Mouse (Mus musculus) ES-Bruce4 (cell line): ENCODE data around the gene Hsf4. TPM values are rescaled to one million over a fixed set of nuclear protein-coding genes. Genes with fewer than 3 reads are reported as not detected.

ENCODE experiments used
- H3K27ac ChIP-seq: 2 replicates; pipeline ENCODE4 v1.5.1; 2012; ENCODE audit warnings: low read length, inconsistent platforms; ENCODE audit not compliant: insufficient read depth
- H3K27me3 ChIP-seq: 2 replicates; pipeline ENCODE4 v1.6.1; 2012; ENCODE audit warnings: mild to moderate bottlenecking, low read length, inconsistent platforms; ENCODE audit not compliant: control insufficient read depth, poor library complexity, insufficient read depth, severe bottlenecking
- H3K36me3 ChIP-seq: 2 replicates; pipeline ENCODE4 v1.6.1; 2012; ENCODE audit warnings: inconsistent platforms, mild to moderate bottlenecking, low read length, moderate library complexity; ENCODE audit not compliant: control insufficient read depth, poor library complexity, insufficient read depth, severe bottlenecking
- H3K4me1 ChIP-seq: one replicate; pipeline ENCODE4 v1.8.1; 2011; ENCODE audit warnings: low read length; ENCODE audit not compliant: control insufficient read depth, insufficient read depth
- H3K4me3 ChIP-seq: 2 replicates; pipeline ENCODE4 v1.5.1; 2011; ENCODE audit warnings: low read depth, mild to moderate bottlenecking, low read length
- H3K9ac ChIP-seq: 2 replicates; pipeline ENCODE4 v1.6.1; 2012; ENCODE audit warnings: low read depth, mild to moderate bottlenecking, inconsistent platforms; ENCODE audit not compliant: poor library complexity, severe bottlenecking
- H3K9me3 ChIP-seq: replicated peaks from 2 replicates; pipeline ENCODE4 v1.6.1; 2012; ENCODE audit warnings: mild to moderate bottlenecking, low read length, inconsistent platforms; ENCODE audit not compliant: control insufficient read depth, poor library complexity, insufficient read depth, severe bottlenecking
- CTCF ChIP-seq: IDR thresholded peaks from one replicate; pipeline ENCODE4 v1.8.1; 2011; ENCODE audit warnings: low read depth, low read length
- EP300 ChIP-seq: IDR thresholded peaks from 2 replicates; pipeline ENCODE4 v1.6.1; 2011; ENCODE audit warnings: low read depth, low read length; ENCODE audit not compliant: insufficient read depth
- POLR2A ChIP-seq: IDR thresholded peaks from one replicate; pipeline ENCODE4 v1.8.1; 2011; ENCODE audit warnings: low read length; ENCODE audit not compliant: insufficient read depth
- polyA plus RNA-seq: library from polyadenylated mRNA; stranded (reverse); fragments of >200 nt; gene quantifications from 2 replicates; pipeline ENCODE4 v1.2.4, GENCODE M21; 2011; ENCODE audit warnings: low read depth; ENCODE audit not compliant: missing spikeins, insufficient read depth, insufficient read length

Gene Hsf4
- polyA plus RNA-seq, 1 experiment, result 1.1 TPM

DNA sequence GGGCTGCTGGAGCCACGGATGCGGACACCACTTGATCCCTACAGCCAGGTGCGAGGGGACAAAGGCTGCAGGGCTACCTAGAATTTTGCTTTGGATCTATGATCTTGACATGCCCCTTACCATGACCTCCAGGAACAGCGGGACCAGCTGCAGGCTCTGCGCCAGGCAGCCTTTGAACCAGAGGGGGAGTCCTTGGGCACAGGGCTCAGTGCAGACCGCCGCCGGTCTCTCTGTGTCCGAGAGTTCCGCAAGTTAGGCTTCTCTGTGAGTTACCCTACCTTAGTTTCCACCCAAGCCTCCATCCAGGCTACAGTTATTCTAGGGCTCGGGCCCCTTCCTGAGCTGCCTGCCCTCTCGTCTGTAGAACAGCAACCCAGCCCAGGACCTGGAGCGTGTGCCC is 38.1 kb downstream of the Hsf4 start:
- Histone ChIP-seq H3K9ac (no peak overlapping the region), H3K4me3 (no peak overlapping the region), H3K27ac (no peak overlapping the region), H3K9me3 (no peaks in the 10 kb centered on the region), H3K4me1 (peaks cover 3% of the 10 kb centered on the region), H3K27me3 (no peaks in the 10 kb centered on the region), H3K36me3 (peaks cover 24% of the 10 kb centered on the region)
- no peak for TF ChIP-seq CTCF

DNA sequence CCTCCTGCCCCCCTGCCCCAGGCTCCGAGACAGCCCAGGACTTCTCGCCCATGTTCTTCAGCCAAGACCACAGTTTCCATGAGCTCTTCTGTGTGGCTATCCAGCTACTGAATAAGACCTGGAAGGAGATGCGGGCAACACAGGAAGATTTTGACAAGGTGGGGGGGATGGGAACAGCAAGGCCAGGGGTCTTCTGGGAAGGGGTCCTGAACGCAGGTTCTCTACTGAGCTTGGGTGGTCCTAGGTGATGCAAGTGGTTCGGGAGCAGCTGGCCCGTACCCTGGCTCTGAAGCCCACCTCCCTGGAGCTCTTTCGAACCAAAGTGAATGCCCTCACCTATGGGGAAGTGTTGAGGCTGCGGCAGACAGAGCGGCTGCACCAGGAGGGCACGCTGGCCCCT is 38.8 kb downstream of the Hsf4 start:
- Histone ChIP-seq H3K9me3 (no peaks in the 10 kb centered on the region), H3K36me3 (peaks cover 18% of the 10 kb centered on the region), H3K27ac (no peak overlapping the region), H3K9ac (no peak overlapping the region), H3K4me3 (no peak overlapping the region), H3K27me3 (no peaks in the 10 kb centered on the region), H3K4me1 (peaks cover 3% of the 10 kb centered on the region)
- TF ChIP-seq CTCF, result no peak
- TF ChIP-seq EP300, result no peak
- no peak for TF ChIP-seq POLR2A

DNA sequence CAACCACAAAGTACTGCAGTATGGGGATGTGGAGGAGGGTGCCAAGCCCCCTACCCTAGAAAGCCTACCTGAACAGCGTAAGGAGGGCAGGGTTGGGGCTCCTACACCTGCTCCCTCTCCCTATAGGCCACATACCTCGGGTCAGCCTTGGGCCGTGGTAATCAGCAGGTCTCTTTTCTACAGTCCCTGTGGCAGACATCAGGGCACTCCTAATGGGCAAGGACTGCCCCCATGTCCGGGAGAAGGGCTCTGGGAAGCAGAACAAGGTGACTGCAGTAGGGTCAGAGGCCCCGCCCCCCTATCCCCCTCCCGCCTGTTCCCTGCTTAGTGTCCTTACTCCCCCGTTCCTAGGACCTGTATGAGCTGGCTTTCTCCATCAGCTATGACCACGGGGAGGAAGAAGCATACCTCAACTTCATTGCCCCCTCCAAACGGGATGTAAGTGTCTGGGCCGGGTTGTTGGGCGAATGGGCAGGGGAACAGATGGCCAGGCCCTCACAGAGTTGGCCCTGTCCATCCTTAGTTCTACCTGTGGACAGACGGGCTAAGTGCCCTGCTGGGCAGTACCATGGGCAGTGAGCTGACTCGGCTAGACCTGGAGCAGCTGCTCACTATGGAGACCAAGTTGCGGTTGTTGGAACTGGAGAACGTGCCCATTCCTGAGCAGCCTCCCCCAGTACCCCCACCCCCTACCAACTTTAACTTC is 39.7 kb downstream of the Hsf4 start:
- H3K4me1 ChIP-seq, result peaks cover 3% of the 10 kb centered on the region
- no peak overlapping the region for H3K4me3 ChIP-seq
- TF ChIP-seq CTCF, result no peak
- TF ChIP-seq POLR2A, result no peak
- TF ChIP-seq EP300, result no peak
- no peaks in the 10 kb centered on the region for H3K27me3 ChIP-seq
- H3K9ac ChIP-seq, result no peak overlapping the region
- H3K9me3 ChIP-seq, result no peaks in the 10 kb centered on the region
- H3K27ac ChIP-seq, result no peak overlapping the region
- peaks cover 10% of the 10 kb centered on the region for H3K36me3 ChIP-seq

DNA sequence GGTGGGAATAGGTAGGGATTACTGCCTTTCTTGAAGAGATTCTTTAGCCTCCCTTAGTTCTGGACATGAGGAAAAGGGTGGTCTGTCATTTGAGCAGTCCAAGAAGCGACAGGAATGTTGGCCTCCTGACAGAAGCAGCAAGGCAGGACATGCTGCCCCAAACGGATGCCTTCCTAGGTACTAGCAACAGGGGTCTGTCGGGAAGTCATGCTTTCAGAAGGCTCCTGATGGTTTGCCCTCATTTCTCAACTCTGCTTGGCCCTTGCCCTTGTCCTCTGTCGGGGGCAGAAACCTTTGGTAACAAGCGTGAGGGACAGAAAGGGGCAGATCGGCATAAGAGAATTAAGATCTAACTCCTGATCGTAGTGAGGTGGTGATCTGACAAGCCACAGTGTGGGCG is 40.5 kb downstream of the Hsf4 start:
- H3K27me3 ChIP-seq, result no peaks in the 10 kb centered on the region
- H3K4me1 ChIP-seq, result no peaks in the 10 kb centered on the region
- no peak overlapping the region for H3K4me3 ChIP-seq
- 0 out of 2 replicates have a peak, but pooled peaks cover 6% of the 10 kb centered on the region for H3K36me3 ChIP-seq
- no peak overlapping the region for H3K27ac ChIP-seq
- H3K9ac ChIP-seq, result no peak overlapping the region
- TF ChIP-seq EP300 (no peak), CTCF (no peak)
- no peaks in the 10 kb centered on the region for H3K9me3 ChIP-seq

DNA sequence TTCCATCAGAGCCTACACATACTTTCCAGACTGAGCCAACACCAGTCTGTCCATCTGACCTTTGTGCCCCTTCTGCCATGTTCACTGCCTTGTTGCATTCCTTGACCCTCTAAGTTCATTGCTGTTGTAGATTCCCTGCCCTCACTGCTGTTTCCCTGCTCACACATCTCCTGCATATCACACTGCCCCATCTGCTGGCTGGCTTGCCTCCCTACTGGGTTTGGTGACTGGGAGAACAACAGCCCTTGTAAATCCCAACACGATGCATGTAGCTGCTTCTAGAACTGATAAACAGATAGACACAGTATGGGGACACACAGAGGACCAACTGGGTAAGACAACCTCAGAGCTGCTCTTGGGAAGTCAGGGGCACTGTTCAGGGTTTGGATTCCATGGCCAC is 42.1 kb downstream of the Hsf4 start:
- no peaks in the 10 kb centered on the region for H3K9me3 ChIP-seq
- 0 out of 2 replicates have a peak, but pooled peaks cover 6% of the 10 kb centered on the region for H3K36me3 ChIP-seq
- no peak for TF ChIP-seq POLR2A
- no peak for TF ChIP-seq CTCF
- TF ChIP-seq EP300, result no peak

DNA sequence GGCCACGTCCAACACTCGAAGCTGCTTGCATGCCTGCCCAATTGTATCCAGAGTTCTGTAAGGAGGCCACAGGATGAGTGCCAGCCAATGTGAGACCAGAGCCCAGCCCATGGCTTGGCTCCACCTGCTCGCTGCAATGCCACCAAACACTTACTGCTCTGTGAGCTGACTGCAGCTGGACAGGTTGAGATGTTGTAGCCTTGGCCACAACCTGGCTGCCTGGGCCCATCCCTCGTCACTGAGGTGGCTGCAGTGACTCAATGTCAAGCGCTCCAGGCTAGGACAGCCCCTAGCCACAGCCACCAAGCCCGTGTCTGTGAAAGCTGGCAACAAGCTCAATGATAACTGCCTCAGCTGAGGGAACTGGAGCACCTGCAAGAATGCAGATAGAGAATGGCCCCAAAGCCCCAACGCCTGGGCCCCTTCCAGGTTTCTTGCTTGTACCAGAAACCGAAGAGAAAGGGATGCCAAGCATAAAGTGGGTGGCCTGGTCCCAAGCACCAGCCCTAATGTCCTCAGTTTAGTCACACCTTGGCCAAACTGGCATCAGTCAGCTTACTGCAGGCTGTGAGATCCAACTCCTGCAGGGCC is 43.4 kb downstream of the Hsf4 start:
- Histone ChIP-seq H3K27ac (no peak overlapping the region), H3K27me3 (no peaks in the 10 kb centered on the region), H3K9me3 (no peaks in the 10 kb centered on the region), H3K4me3 (no peak overlapping the region), H3K4me1 (no peaks in the 10 kb centered on the region), H3K36me3 (0 out of 2 replicates have a peak, but pooled peaks cover 1% of the 10 kb centered on the region), H3K9ac (no peak overlapping the region)
- TF ChIP-seq EP300, result no peak
- no peak for TF ChIP-seq POLR2A
- no peak for TF ChIP-seq CTCF

More for the DNA sequence above, 42.1 kb downstream of the Hsf4 start:
- no peaks in the 10 kb centered on the region for H3K27me3 ChIP-seq
- no peak overlapping the region for H3K9ac ChIP-seq
- no peak overlapping the region for H3K4me3 ChIP-seq
- no peak overlapping the region for H3K27ac ChIP-seq
- H3K4me1 ChIP-seq, result no peaks in the 10 kb centered on the region
